Mouse (Mus musculus) induced T-regulatory cell, adult 2 months (primary cell): ENCODE measurements around the gene Dennd4c.

Source experiments
- DNase-seq: peaks from one replicate; pipeline ENCODE4 v3.0.0-alpha.2; 2012; ENCODE audit warnings: low read depth

The Dennd4c gene

GRCm38 (mm10) chr4:86882413-86882812 lies 134.1 kb downstream of the Dennd4c start:
- no peak for DNase-seq

- DNase-seq: peak; percentile 77
Measured at GRCm38 (mm10) chr4:86884945-86885344, 136.6 kb downstream of the Dennd4c start.

GRCm38 (mm10) chr4:86885790-86886159 lies 137.4 kb downstream of the Dennd4c start:
- no peak for DNase-seq

- DNase-seq: peak; percentile 88
Measured at GRCm38 (mm10) chr4:86886160-86886878, 138.0 kb downstream of the Dennd4c start.

- DNase-seq: peak; percentile 65
Measured at GRCm38 (mm10) chr4:86887879-86888278, 139.5 kb downstream of the Dennd4c start.

- no peak for DNase-seq
Measured at GRCm38 (mm10) chr4:86897411-86897810, 149.1 kb downstream of the Dennd4c start.

- no peak for DNase-seq
Measured at GRCm38 (mm10) chr4:86898791-86899474, 150.6 kb downstream of the Dennd4c start.
